ENCODE assay signal across 36 mouse cellular contexts in the genomic region with DNA sequence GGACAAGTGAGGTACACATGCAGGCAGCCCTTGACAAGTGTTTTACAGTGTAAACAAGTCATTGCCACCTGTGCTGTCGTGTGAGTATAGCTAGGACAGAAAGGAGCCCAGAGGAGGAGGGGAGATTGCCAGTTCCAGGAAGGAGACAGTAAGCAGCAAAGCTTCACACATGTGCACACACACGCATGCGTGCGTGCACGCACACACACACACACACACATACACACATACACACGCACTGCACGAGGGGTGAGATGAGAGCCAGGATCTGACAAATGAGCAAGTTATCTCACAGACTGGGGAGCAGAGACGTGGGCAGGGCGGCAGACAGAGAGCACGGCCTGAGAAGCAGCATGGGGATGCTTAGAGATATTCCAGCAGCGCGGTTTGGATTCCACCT. TPM values are rescaled to one million over a fixed set of nuclear protein-coding genes. Genes with fewer than 3 reads are reported as not detected.
A peak's percentile ranks its signal among the peaks of the same experiment; 100 is the strongest.
DNase-seq lines count a peak whose midpoint lies in the region; ATAC-seq and TF ChIP-seq lines count a peak whose summit lies in the region.
"Had no signal": no experiment of that assay in that cellular context is flagged by ENCODE, and none has a peak within 500 bp of the region (broad histone marks: within the 10 kb centered on the region; RNA-seq: fewer than 3 reads in every experiment).

No protein-coding gene starts in this region.

- TF ChIP-seq CTCF in bone marrow macrophage, adult 2 months (IDR thresholded peaks at IDR 0.05; ENCODE audit: low read depth, low read length) = no peak

- 76% methylated on average over 12 of the region's 12 CpGs for WGBS in midbrain, embryonic 11.5 days
- WGBS in midbrain, embryonic 14.5 days = 77% methylated on average over 12 of the region's 12 CpGs
- WGBS in macrophage (ENCODE audit: missing documents) = over 99% methylated on average over 8 of the region's 12 CpGs

- no peak for ATAC-seq in midbrain, embryonic 11.5 days (ENCODE audit: low FRiP score)
- ATAC-seq in midbrain, embryonic 14.5 days (ENCODE audit: low FRiP score, low TSS enrichment) = no peak; the same call in 1 of the 2 replicates
- ATAC-seq: intestine, embryonic 16.5 days; lung, postnatal 0 days; Patski had no signal

- H3K4me1 ChIP-seq in midbrain, embryonic 11.5 days (ENCODE audit: control insufficient read depth, insufficient read depth, low read length) = peaks cover 2% of the 10 kb centered on the region; the same call in 1 of the 2 replicates
- peaks cover 5% of the 10 kb centered on the region; the same call in 1 of the 2 replicates for H3K4me1 ChIP-seq in midbrain, embryonic 14.5 days (ENCODE audit: control insufficient read depth, insufficient read depth, low read length)
- H3K4me1 ChIP-seq in bone marrow macrophage, adult 2 months (ENCODE audit: control insufficient read depth, insufficient read depth, low read length) = peaks cover 61% of the 10 kb centered on the region

- no peaks in the 10 kb centered on the region for H3K36me3 ChIP-seq in midbrain, embryonic 11.5 days (ENCODE audit: control insufficient read depth, insufficient read depth, low read length)
- H3K36me3 ChIP-seq in midbrain, embryonic 14.5 days (ENCODE audit: control insufficient read depth, insufficient read depth, low read length) = no peaks in the 10 kb centered on the region
- peaks cover 49% of the 10 kb centered on the region for H3K36me3 ChIP-seq in macrophage (ENCODE audit: inconsistent target)
- H3K36me3 ChIP-seq: hindbrain, embryonic 15.5 days; neural tube, embryonic 15.5 days had no signal

- no peaks in the 10 kb centered on the region for H3K27me3 ChIP-seq in midbrain, embryonic 11.5 days (ENCODE audit: control insufficient read depth, insufficient read depth, low read length)
- H3K27me3 ChIP-seq in midbrain, embryonic 14.5 days (ENCODE audit: control insufficient read depth, insufficient read depth, low read length) = no peaks in the 10 kb centered on the region
- H3K27me3 ChIP-seq: heart, embryonic 12.5 days; hindbrain, embryonic 15.5 days; neural tube, embryonic 15.5 days; Patski had no signal

- H3K4me3 ChIP-seq in midbrain, embryonic 11.5 days (ENCODE audit: low read depth, low read length) = no peak overlapping the region
- H3K4me3 ChIP-seq in midbrain, embryonic 14.5 days (replicated peaks; ENCODE audit: low read depth, low read length) = no peak overlapping the region
- H3K4me3 ChIP-seq in bone marrow macrophage, adult 2 months (ENCODE audit: insufficient read depth, low read length) = no peak overlapping the region
- no peak overlapping the region for H3K4me3 ChIP-seq in macrophage (ENCODE audit: inconsistent target)
- H3K4me3 ChIP-seq: gastrocnemius, adult 2 months; heart, adult 2 months; heart, embryonic 12.5 days; hindbrain, embryonic 15.5 days; neural tube, embryonic 15.5 days had no signal

- peaks cover 68% of the 10 kb centered on the region for H3K79me2 ChIP-seq in macrophage (ENCODE audit: inconsistent target)

- H3K9ac ChIP-seq in midbrain, embryonic 11.5 days (ENCODE audit: low read length) = no peak overlapping the region
- H3K9ac ChIP-seq in midbrain, embryonic 14.5 days (replicated peaks; ENCODE audit: low read length) = no peak overlapping the region
- H3K9ac ChIP-seq: heart, embryonic 12.5 days; hindbrain, embryonic 15.5 days; neural tube, embryonic 15.5 days had no signal

- peak; percentile 57 for DNase-seq in heart, adult 11 months
- DNase-seq in heart, postnatal 10 days = no peak
- peak; percentile 72 for DNase-seq in midbrain, embryonic 11.5 days (ENCODE audit: low spot score, missing footprints)
- DNase-seq in midbrain, embryonic 14.5 days = no peak
- no peak for DNase-seq in cerebellum, adult 18-20 months
- DNase-seq: adrenal gland, postnatal 10 days; cerebellum, adult 11 months; cerebellum, adult 9-11 months; gastrocnemius, adult 2 months; gastrocnemius, postnatal 36 days; heart, adult 2 months; kidney, adult 8-10 months; kidney, postnatal 14 days; layer of hippocampus, adult 9-11 months; lung, adult 18-20 months; lung, postnatal 4 days; retina, postnatal 1 day; right cerebral cortex, postnatal 14 days; thymus, postnatal 14 days had no signal

- no peak overlapping the region for H3K4me2 ChIP-seq in midbrain, embryonic 11.5 days
- H3K4me2 ChIP-seq in midbrain, embryonic 14.5 days (ENCODE audit: low read length) = no peak overlapping the region
- H3K4me2 ChIP-seq: heart, embryonic 12.5 days; hindbrain, embryonic 15.5 days; neural tube, embryonic 15.5 days had no signal

- H3K27ac ChIP-seq in midbrain, embryonic 11.5 days (ENCODE audit: low read depth, low read length) = no peak overlapping the region
- no peak overlapping the region for H3K27ac ChIP-seq in midbrain, embryonic 14.5 days (replicated peaks; ENCODE audit: low read depth, low read length)
- H3K27ac ChIP-seq in bone marrow macrophage, adult 2 months (ENCODE audit: insufficient read depth, low read depth, low read length) = peak overlapping the region; percentile 68; the same call in 1 of the 2 replicates
- peak overlapping the region; percentile 67 for H3K27ac ChIP-seq in macrophage
- H3K27ac ChIP-seq: gastrocnemius, adult 2 months; heart, adult 2 months; hindbrain, embryonic 15.5 days; neural tube, embryonic 15.5 days had no signal

- no peak for TF ChIP-seq POLR2A in bone marrow macrophage, adult 2 months (IDR thresholded peaks at IDR 0.05; ENCODE audit: borderline replicate concordance, low read depth, low read length)

- H3K9me3 ChIP-seq in midbrain, embryonic 11.5 days (ENCODE audit: control insufficient read depth, low read length) = no peaks in the 10 kb centered on the region
- no peaks in the 10 kb centered on the region for H3K9me3 ChIP-seq in midbrain, embryonic 14.5 days (ENCODE audit: control insufficient read depth, low read length)
- H3K9me3 ChIP-seq: heart, embryonic 12.5 days; hindbrain, embryonic 15.5 days; neural tube, embryonic 15.5 days had no signal

- intact Hi-C loops in heart, postnatal 10 days (cut with DNase I) = no loop called here

RNA-seq across cellular contexts. Expression of a gene that starts 7.7 kb away (rescaled TPM):
- 10 to 100 TPM; 16.8 to 18.4 TPM for total RNA-seq in heart, postnatal 10 days (2021)
- 8.7 and 9.1 TPM in 2 replicates for polyA plus RNA-seq in midbrain, embryonic 11.5 days (2014; fragmentation: Nextera tagmentation; extraction: Ambion mirVana)
- polyA plus RNA-seq in midbrain, embryonic 14.5 days (2014; fragmentation: Nextera tagmentation; extraction: Ambion mirVana) = 4.3 and 6.1 TPM in 2 replicates
- polyA plus RNA-seq in bone marrow macrophage, adult 2 months (2012; ENCODE audit: insufficient read depth, insufficient read length, missing spikeins) = 97.0 and 106 TPM in 2 replicates
- total RNA-seq in macrophage (2018; cell fraction: chromatin; rRNA removed) = 10 to 100 TPM; 11.8 to 47.3 (median 22.0) TPM
- total RNA-seq in macrophage (2018; cell fraction: cytosol; rRNA removed) = 10 to 100 TPM; 25.9 to 76.0 (median 39.0) TPM
- 10 to 100 TPM; 29.7 to 75.1 (median 43.6) TPM for total RNA-seq in macrophage (2018; cell fraction: nucleus; rRNA removed)
- polyA plus RNA-seq in macrophage (2018) = 29.7 to 67.3 TPM (median 35.7 TPM) in 3 replicates

RNA-seq across cellular contexts. Expression of a gene that starts 25.9 kb away (rescaled TPM):
- not detected for total RNA-seq in heart, postnatal 10 days (2021)
- polyA plus RNA-seq in midbrain, embryonic 11.5 days (2014; fragmentation: Nextera tagmentation; extraction: Ambion mirVana) = not detected in 2 replicates
- not detected in 2 replicates for polyA plus RNA-seq in midbrain, embryonic 14.5 days (2014; fragmentation: Nextera tagmentation; extraction: Ambion mirVana)
- polyA plus RNA-seq in bone marrow macrophage, adult 2 months (2012; ENCODE audit: insufficient read depth, insufficient read length, missing spikeins) = not detected in 2 replicates
- total RNA-seq in macrophage (2018; cell fraction: chromatin; rRNA removed) = not detected
- not detected for total RNA-seq in macrophage (2018; cell fraction: cytosol; rRNA removed)
- total RNA-seq in macrophage (2018; cell fraction: nucleus; rRNA removed) = not detected
- not detected in 3 replicates for polyA plus RNA-seq in macrophage (2018)
- total RNA-seq: adrenal gland, postnatal 10 days; common myeloid progenitor, adult 5-6 weeks; gastrocnemius, adult 2 months; gastrocnemius, postnatal 36 days; heart, adult 2 months; hematopoietic stem cell, adult 5-6 weeks; left cerebral cortex, postnatal 14 days; liver, adult 2 months; megakaryocyte-erythroid progenitor cell, adult 5-6 weeks; MEL had no signal
- polyA plus RNA-seq: forebrain, embryonic 16.5 days; heart, adult 2 months; heart, embryonic 12.5 days; heart, postnatal 0 days; hindbrain, embryonic 15.5 days; intestine, embryonic 16.5 days; liver, adult 2 months; lung, postnatal 0 days; neural tube, embryonic 15.5 days; Patski; stomach, embryonic 14.5 days had no signal

RNA-seq across cellular contexts. Expression of a gene that starts 50.3 kb away (rescaled TPM):
- 10 to 100 TPM; 49.4 to 50.8 TPM for total RNA-seq in heart, postnatal 10 days (2021)
- polyA plus RNA-seq in midbrain, embryonic 11.5 days (2014; fragmentation: Nextera tagmentation; extraction: Ambion mirVana) = 103 and 113 TPM in 2 replicates
- 145 and 150 TPM in 2 replicates for polyA plus RNA-seq in midbrain, embryonic 14.5 days (2014; fragmentation: Nextera tagmentation; extraction: Ambion mirVana)
- polyA plus RNA-seq in bone marrow macrophage, adult 2 months (2012; ENCODE audit: insufficient read depth, insufficient read length, missing spikeins) = 37.5 and 48.6 TPM in 2 replicates
- 10 to 100 TPM in 23 of 26 experiments, 1 to 10 TPM in 3; 6.2 to 45.4 (median 26.1) TPM for total RNA-seq in macrophage (2018; cell fraction: chromatin; rRNA removed)
- total RNA-seq in macrophage (2018; cell fraction: cytosol; rRNA removed) = 10 to 100 TPM; 19.9 to 31.3 (median 26.6) TPM
- total RNA-seq in macrophage (2018; cell fraction: nucleus; rRNA removed) = 10 to 100 TPM in 23 of 26 experiments, 1 to 10 TPM in 3; 8.2 to 28.1 (median 16.0) TPM
- 26.1 to 37.4 TPM (median 30.3 TPM) in 3 replicates for polyA plus RNA-seq in macrophage (2018)

Comparison
In these comparisons a context has a peak if more than half of its experiments do, and no peak if none do; other contexts are left out.
1. DNase-seq: peak in heart, adult 11 months (single experiment) and midbrain, embryonic 11.5 days (single experiment); none in heart, postnatal 10 days (0 of 2), midbrain, embryonic 14.5 days (single experiment) and cerebellum, adult 18-20 months (0 of 2).
2. H3K27ac ChIP-seq: peak in bone marrow macrophage, adult 2 months (single experiment) and macrophage (single experiment); none in midbrain, embryonic 11.5 days (single experiment) and midbrain, embryonic 14.5 days (single experiment).